Mouse (Mus musculus) frontal cortex, postnatal 14 days (tissue): Measurements from ENCODE around the gene Rps29.
"Not testable (repeated sequence)": the region's sequence is repeated elsewhere in the genome, so short reads cannot be mapped to it uniquely, and the experiment has no call there.

Experiments used
- DNase-seq, 2 experiments: peaks; one replicate each; pipeline ENCODE4 v3.0.0; 2022; ENCODE audit warnings: low spot score in 2 of 2

The Rps29 gene

GRCm38 (mm10) chr12:69179371-69179770, 20.4 kb upstream of the Rps29 start:
- DNase-seq = no peak

GRCm38 (mm10) chr12:69177526-69177925, 18.5 kb upstream of the Rps29 start:
- no peak for DNase-seq

DNA sequence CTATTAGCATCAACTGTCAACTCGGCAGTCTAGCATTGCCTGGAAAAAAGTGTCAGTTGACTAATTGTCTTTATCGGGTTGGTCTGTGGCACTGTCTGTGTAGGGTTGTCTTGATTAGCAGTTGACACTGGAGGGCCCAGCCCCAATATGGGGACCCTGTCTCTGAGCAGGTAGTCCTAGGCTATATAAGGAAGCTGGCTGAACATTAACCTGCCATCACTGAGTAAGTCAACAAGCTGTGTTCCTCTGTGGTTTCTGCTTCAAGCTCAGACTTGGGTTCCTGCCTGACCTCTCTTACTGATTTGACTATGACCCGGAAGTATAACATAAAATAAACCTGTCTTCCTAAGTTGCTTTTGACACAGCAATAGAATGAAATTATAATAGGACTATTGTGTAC, 17.0 kb upstream of the Rps29 start:
- DNase-seq = no peak

DNA sequence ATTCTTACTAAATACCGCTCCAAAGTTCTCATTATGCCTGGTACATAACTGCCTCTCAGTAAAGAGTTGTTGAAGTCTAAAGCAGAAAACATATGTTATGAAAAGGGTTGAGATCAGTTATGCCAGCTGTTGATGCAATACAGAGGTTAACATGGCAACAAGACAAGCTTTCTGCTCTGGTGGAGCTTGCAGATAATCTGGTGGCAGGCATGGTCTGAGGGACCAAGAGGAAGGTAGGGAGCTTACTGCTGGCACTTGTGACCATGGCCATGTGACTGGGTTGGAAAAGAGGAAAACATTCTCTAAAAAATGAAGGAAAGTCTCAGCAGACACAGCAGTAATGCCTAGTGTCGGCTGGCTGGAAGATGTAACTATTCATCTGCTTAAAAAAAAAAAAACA, 12.3 kb upstream of the Rps29 start:
- no peak for DNase-seq

GRCm38 (mm10) chr12:69168461-69169106, 9.6 kb upstream of the Rps29 start, which contains the start of gene Lrr1:
Gene Lrr1 (plus strand): TSS chr12:69168814.
- peak; percentile 76 to 77 for DNase-seq

GRCm38 (mm10) chr12:69167656-69168460, 8.9 kb upstream of the Rps29 start:
- no peak for DNase-seq

DNA sequence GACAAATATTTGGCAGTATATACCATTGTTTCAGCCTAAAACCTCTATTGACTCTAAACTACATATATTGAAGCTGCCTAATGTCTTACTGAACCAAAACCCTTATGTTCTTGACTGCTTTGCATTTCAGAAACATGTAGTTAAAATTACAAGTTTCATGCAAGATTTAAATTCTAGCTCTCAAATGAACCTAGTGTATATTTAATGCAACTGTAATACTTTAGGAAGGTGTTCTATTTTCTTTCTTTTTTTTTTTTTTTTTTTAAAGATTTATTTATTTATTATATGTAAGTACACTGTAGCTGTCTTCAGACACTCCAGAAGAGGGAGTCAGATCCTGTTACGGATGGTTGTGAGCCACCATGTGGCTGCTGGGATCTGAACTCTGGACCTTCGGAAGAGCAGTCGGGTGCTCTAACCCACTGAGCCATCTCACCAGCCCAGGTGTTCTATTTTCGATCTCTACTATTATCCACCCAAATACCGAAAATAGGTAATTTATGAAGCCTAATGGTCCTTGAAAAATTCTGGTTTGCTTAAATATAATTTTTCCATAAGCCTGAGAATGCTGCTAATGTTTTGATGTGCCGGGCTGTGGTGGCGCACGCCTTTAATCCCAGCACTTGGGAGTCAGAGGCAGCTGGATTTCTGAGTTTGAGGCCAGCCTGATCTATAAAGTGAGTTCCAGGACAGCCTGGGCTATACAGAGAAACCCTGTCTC, 8.0 kb upstream of the Rps29 start:
- DNase-seq = not testable (repeated sequence)

DNA sequence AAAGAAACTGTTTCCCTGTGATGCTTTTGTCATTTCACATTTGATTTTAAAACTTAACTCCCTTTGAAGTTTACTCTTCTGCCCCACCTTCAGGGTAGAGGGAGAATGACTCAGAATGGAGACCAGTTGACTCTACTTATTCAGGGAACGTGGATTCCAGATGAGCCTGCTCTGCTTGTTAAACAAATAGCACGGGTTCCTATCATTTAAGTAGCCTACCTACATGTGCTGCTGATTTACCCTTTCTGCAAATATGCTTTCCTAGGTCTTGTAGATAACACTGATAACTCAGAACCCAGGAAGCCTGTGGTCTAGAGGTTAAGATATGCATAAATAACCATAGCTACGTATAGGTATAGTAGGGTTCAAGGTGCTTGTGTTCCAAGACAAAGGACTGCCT, 5.9 kb upstream of the Rps29 start:
- DNase-seq = no peak

DNA sequence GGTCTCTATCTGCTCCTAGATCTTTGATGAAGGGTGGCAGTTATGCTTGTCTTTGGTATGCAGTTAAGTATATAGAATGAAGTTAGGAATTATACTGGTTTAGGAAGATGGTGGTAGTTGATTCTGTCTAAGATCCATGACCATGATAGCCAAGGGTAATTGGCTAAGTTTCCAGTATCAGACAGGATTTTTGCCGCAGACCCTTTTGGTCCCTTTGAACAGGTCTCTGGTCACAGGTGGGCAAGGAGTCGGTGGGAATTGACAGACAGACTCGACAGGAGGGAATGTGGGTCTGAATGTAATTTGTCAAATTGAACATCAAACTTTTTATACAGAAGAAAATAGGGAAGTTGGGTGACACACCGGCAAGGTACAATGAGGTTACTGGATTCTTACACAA, 4.6 kb upstream of the Rps29 start:
- DNase-seq = not testable (repeated sequence)

- DNase-seq = not testable (repeated sequence)
Measured at GRCm38 (mm10) chr12:69160677-69161076, 1.7 kb upstream of the Rps29 start.

DNA sequence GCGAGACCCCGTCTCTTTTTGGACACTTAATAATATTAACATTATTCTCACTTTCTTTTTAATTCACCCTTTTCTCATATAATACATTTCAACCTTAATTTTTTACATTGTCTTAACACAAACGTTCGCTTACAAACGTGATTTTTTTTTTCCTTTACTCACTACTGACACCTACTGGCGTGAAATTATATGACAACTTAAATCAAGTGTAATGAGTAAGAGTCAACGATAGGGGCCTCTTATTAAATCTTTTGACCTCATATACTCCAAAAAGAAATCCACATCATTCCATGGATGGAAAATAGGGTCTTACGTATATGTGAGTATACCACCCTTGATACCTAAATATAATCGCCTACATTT, 573 bp upstream of the Rps29 start:
- DNase-seq = no peak

DNA sequence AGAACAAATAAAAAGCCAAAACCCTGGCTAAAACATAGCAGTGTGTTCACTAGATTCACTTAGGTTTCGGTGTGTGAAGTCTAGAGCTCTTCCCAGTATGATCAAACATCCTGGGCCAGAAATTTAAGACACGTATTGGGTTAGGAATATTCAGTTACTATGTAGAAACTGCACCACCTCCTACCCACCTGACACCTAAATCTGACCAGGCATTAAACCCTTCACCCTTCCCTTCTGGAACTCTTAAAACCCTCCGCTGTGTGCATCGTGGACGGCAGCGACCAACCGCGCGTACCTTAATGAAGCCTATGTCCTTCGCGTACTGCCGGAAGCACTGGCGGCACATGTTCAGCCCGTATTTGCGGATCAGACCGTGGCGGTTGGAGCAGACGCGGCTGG, 621 bp downstream of the Rps29 start:
- DNase-seq = no peak

DNA sequence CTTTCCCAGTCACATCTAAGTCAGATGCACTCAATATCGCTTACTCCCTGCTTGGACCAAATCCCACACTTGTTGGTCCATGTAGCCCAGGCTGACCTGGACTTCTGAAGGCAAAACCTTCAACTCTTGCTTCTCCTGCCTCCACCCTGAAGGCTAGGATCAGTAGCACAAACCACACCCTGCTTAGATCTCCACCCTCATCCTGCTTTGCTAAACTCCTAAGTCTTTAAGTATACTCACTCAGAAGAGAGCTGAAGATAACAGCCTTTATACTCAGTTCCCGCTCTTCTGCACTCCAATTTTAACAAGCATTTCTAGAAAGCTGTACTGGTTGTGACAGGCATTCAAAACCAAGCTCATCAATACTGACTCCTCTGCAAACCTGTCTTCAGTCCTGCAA, 1.9 kb downstream of the Rps29 start:
- DNase-seq = no peak

- no peak for DNase-seq
Measured at GRCm38 (mm10) chr12:69156436-69156835, 2.5 kb downstream of the Rps29 start.

DNA sequence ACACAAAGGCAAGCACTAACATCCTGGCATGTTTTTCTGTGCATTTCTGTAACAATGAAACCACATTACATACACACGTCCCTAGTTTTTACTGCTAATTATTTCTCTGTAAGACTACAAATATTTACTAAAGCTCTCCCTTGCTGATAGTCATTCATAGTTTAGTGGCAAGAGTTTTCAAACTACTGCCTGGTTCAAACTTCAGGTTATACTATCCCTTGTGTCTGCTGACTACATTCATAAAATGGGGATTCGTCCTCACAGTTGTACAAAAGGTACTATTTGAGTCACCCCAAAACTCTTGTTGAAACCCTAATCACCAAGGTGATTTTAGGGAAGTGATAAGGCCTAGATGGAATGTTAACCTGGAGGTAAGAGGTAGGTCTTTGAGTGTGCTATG, 3.1 kb downstream of the Rps29 start:
- no peak for DNase-seq

DNA sequence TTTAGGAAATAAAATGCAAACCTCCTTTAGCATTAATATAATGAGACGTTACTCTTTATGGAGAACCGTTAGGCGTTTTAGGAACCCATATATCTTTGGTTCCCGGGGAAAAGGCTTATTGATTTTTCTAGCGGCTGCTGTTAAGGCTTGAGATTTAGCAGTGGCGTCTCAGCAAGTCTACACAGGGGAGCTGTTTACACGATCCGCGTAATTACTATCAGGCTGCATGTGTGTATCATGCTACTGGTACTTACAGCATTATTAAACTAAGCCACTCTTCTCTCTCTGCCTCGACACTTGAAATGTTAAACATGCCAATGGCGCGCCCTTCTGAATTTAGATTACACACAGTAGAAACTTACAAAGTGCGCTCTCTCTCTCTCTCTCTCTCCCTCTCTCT, 8.9 kb downstream of the Rps29 start:
- no peak for DNase-seq

- DNase-seq = no peak
Measured at GRCm38 (mm10) chr12:69147166-69147735, 11.7 kb downstream of the Rps29 start.

- DNase-seq = no peak
Measured at GRCm38 (mm10) chr12:69143460-69143859, 15.5 kb downstream of the Rps29 start.

DNA sequence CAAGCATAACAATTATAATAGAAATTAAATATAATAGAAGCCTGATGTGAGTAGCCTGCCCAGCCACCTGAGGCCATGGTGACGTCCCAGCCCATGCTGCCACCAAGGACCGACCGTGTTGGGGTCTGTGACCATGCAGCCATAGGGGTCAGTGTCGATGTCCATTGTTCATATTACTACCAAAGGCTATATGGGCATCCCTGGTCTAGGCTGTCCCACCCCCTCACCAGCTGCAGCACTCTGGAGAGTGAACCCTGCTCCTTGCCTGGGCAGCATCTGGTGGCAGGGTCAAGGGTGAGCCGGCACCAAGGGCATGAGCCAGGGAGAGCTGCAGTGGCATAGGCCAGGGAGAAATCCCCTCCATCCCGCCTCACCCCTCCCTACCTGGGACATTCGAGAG, 19.1 kb downstream of the Rps29 start:
- DNase-seq = no peak

DNA sequence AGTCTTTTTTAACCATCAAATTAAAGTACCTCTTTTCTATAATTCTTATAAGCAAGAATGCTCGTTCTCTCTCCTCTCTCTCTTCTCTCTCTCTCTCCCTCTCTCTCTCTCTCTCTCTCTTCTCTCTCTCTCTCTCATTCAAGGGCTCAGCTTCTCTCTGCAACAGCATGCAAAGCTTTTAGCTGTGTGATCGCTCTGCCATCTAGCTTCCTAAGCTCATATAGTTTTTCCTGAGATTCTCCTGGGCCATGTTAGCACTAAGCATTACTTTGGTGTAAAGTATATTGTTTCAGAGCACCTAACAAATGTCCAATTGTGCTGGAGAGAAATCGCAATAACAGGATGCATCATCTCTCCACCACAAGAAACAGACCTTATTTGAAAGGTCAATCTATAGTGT, 19.8 kb downstream of the Rps29 start:
- DNase-seq = no peak

DNA sequence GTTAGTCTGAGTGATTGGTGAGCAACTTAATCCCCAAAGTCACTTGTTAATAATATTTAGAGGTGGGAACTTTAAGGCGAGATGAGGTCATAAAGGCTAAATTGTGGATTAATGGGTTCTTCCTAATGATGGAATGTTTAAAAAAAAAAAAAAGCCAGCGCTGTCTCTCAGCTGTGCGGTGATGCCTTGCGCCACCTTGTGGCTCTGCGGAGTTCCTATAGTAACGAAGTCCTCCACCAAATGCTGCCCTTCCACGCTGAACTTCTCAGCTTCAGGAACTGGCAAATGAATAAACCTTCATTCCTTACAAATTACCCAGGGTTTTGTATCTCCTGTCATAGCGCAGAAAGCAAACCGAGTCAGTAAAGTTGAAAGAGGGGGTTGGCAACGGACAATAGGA, 27.0 kb downstream of the Rps29 start:
- DNase-seq = peak in 1 of 2 experiments; percentile 22

- DNase-seq = no peak
Measured at GRCm38 (mm10) chr12:69131267-69131666, 27.7 kb downstream of the Rps29 start.
